Mouse (Mus musculus): ENCODE measurements around the gene Btnl2. TPM values are rescaled to one million over a fixed set of nuclear protein-coding genes. Genes with fewer than 3 reads are reported as not detected.

Gene Btnl2
- polyA plus RNA-seq, 1 experiment from 2014 or later: 0.20 TPM

- H3K4me3 ChIP-seq: no peak overlapping the region
- no peak overlapping the region for H3K27ac ChIP-seq
- no peaks in the 10 kb centered on the region for H3K4me1 ChIP-seq
- H3K27me3 ChIP-seq: peaks cover under 1% of the 10 kb centered on the region
- 78% methylated on average over 1 of the region's 1 CpGs for WGBS
- no peak for ATAC-seq (ENCODE audit: insufficient number of reproducible peaks, low FRiP score, low TSS enrichment, low read depth)
- H3K36me3 ChIP-seq: no peaks in the 10 kb centered on the region
- no peak overlapping the region for H3K4me2 ChIP-seq
- H3K9me3 ChIP-seq: no peaks in the 10 kb centered on the region
- H3K9ac ChIP-seq: no peak overlapping the region
Observed at GRCm38 (mm10) chr17:34354940-34355339, 318 bp downstream of the Btnl2 start.

DNA sequence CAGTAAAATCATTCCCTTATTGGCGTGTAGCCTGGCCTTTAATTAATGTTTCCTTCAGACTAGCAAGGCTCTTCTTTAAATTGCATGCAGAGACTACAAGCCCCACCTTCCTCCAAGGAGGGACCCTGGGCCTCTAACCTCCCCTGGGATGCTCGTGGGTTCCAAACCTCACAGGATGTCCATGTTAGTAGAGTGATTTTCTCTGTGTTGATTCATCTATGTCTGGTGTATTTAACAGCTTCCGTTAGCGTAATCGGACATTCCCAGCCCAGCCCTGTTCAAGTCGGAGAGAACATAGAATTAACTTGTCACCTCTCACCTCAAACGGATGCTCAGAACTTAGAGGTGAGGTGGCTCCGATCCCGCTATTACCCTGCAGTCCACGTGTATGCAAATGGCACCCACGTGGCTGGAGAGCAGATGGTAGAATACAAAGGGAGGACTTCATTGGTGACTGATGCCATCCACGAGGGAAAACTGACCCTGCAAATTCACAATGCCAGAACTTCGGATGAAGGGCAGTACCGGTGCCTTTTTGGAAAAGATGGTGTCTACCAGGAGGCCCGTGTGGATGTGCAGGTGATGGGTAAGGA is 8.4 kb downstream of the Btnl2 start:
- Histone ChIP-seq H3K36me3 (no peaks in the 10 kb centered on the region), H3K9me3 (no peaks in the 10 kb centered on the region), H3K27me3 (no peaks in the 10 kb centered on the region), H3K4me2 (no peak overlapping the region), H3K4me3 (no peak overlapping the region), H3K9ac (no peak overlapping the region), H3K4me1 (no peaks in the 10 kb centered on the region), H3K27ac (no peak overlapping the region)
- ATAC-seq (ENCODE audit: insufficient number of reproducible peaks, low FRiP score, low TSS enrichment, low read depth): no peak
- 80% methylated on average over 15 of the region's 15 CpGs for WGBS

DNA sequence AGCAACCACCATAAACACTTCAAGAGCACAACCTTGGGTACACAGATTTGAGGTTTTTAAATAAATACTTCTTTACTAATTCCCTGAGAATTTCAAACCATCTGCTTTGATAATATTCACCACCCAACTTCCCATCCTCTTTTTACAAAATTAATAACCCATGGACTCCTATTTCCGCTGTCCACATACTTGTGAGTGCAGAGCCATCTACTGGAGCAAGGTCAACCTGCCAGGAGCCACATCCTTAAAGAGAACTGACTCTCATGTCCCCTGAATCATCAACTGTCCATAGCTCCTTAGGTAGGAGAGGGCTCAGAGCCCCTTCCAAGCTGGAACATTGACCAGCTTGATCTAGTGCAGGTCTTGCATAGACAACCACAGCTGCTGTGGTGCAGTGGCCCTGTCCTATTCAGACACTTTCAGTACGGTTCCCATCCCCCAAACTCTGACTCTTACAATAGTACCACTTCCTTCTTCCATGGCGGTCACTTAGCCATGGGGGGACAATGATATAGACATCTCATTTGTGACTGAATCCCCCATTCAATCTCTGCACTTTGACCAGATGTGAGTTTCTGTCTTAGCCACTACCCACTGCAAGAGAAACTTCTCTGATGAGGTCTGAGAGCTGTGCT is 9.2 kb downstream of the Btnl2 start:
- Histone ChIP-seq H3K9me3 (no peaks in the 10 kb centered on the region), H3K9ac (no peak overlapping the region), H3K36me3 (no peaks in the 10 kb centered on the region), H3K4me1 (no peaks in the 10 kb centered on the region), H3K27me3 (no peaks in the 10 kb centered on the region), H3K4me2 (no peak overlapping the region), H3K4me3 (no peak overlapping the region), H3K27ac (no peak overlapping the region)
- ATAC-seq (ENCODE audit: insufficient number of reproducible peaks, low FRiP score, low TSS enrichment, low read depth): no peak
- WGBS: 75% methylated on average over 3 of the region's 3 CpGs

DNA sequence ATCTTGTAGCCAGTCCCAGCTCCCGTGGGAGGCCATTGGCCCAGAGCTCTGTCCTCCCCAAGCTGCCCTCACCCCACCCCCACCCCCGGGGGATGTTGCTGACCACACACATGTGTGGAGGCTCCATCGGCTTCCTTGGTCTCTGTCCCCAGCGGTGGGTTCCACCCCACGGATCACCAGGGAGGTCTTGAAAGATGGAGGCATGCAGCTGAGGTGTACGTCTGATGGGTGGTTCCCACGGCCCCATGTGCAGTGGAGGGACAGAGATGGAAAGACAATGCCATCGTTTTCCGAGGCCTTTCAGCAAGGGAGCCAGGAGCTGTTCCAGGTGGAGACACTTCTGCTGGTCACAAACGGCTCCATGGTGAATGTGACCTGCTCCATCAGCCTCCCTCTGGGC is 10.4 kb downstream of the Btnl2 start:
- Histone ChIP-seq H3K9me3 (no peaks in the 10 kb centered on the region), H3K9ac (no peak overlapping the region), H3K36me3 (no peaks in the 10 kb centered on the region), H3K4me2 (no peak overlapping the region), H3K27ac (no peak overlapping the region), H3K4me1 (no peaks in the 10 kb centered on the region), H3K27me3 (no peaks in the 10 kb centered on the region), H3K4me3 (no peak overlapping the region)
- 75% methylated on average over 10 of the region's 10 CpGs for WGBS
- no peak for ATAC-seq (ENCODE audit: insufficient number of reproducible peaks, low FRiP score, low TSS enrichment, low read depth)

DNA sequence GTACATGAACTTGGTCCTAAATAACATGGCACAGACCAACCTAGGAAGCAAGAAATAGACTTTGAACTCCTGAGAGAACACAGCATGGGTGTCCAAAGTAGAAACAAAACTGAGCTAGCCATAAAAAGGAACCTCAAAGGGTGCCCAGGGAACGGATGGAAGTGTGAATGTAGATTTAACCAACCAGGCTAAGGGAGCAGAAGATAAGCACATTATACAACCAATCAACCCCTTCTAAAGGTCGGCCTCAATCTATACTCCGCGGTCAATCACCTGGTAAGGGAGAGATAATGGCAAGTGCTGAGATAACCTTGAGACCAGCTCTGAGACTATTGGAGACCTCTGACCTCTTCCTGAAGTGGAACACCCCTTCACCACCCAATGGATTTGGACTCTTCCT is 15.9 kb downstream of the Btnl2 start:
- Histone ChIP-seq H3K4me2 (no peak overlapping the region), H3K27me3 (no peaks in the 10 kb centered on the region), H3K9me3 (no peaks in the 10 kb centered on the region), H3K4me1 (no peaks in the 10 kb centered on the region), H3K36me3 (no peaks in the 10 kb centered on the region), H3K9ac (no peak overlapping the region), H3K27ac (no peak overlapping the region), H3K4me3 (no peak overlapping the region)
- WGBS: 78% methylated on average over 4 of the region's 4 CpGs
- ATAC-seq (ENCODE audit: insufficient number of reproducible peaks, low FRiP score, low TSS enrichment, low read depth): no peak

GRCm38 (mm10) chr17:34373055-34373709 is 18.6 kb downstream of the Btnl2 start:
- Histone ChIP-seq H3K9me3 (no peaks in the 10 kb centered on the region), H3K36me3 (no peaks in the 10 kb centered on the region), H3K9ac (no peak overlapping the region), H3K4me1 (no peaks in the 10 kb centered on the region), H3K27me3 (no peaks in the 10 kb centered on the region), H3K4me2 (no peak overlapping the region), H3K27ac (no peak overlapping the region), H3K4me3 (no peak overlapping the region)
- no peak for ATAC-seq (ENCODE audit: insufficient number of reproducible peaks, low FRiP score, low TSS enrichment, low read depth)
- 74% methylated on average over 6 of the region's 6 CpGs for WGBS

DNA sequence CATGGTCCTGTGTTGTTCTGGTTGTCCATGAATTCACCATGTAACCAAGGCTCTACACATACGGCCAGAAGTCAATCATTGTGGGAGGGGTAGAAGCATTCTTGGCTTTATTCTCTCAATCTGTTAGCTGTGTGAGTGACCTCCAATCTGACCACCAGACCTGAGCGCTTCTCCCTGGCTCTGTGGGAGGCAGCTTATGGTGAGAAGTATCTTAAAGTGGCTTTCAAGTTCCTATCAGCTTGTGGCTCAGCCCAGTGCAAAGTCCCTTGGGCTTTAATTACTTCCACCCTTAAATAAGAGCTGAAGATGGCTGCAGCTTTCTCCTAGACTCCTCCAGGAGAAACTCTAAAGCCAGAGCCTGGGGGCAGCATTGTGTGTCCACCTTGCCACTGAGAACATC is 22.2 kb downstream of the Btnl2 start, which contains the start of gene Btnl1:
Gene Btnl1 (plus strand): TSS at position 286 of the 400 bp plus-strand sequence.
- H3K27me3 ChIP-seq: no peaks in the 10 kb centered on the region
- H3K36me3 ChIP-seq: no peaks in the 10 kb centered on the region
- 82% methylated on average over 2 of the region's 2 CpGs for WGBS
- no peak within 1 kb of the TSS for H3K9ac ChIP-seq
- no peaks in the 10 kb centered on the region for H3K9me3 ChIP-seq
- H3K4me3 ChIP-seq: no peak within 1 kb of the TSS
- H3K4me2 ChIP-seq: no peak within 1 kb of the TSS
- no peak within 1 kb of the TSS for H3K27ac ChIP-seq
- ATAC-seq (ENCODE audit: insufficient number of reproducible peaks, low FRiP score, low TSS enrichment, low read depth): no peak
- no peaks in the 10 kb centered on the region for H3K4me1 ChIP-seq

- H3K9ac ChIP-seq: no peak overlapping the region
- H3K9me3 ChIP-seq: no peaks in the 10 kb centered on the region
- no peak overlapping the region for H3K4me3 ChIP-seq
- 60% methylated on average over 6 of the region's 6 CpGs for WGBS
- no peaks in the 10 kb centered on the region for H3K4me1 ChIP-seq
- H3K27me3 ChIP-seq: no peaks in the 10 kb centered on the region
- H3K36me3 ChIP-seq: no peaks in the 10 kb centered on the region
- no peak overlapping the region for H3K27ac ChIP-seq
- no peak overlapping the region for H3K4me2 ChIP-seq
- no peak for ATAC-seq (ENCODE audit: insufficient number of reproducible peaks, low FRiP score, low TSS enrichment, low read depth)
Observed at GRCm38 (mm10) chr17:34377450-34378209, 23.0 kb downstream of the Btnl2 start.

DNA sequence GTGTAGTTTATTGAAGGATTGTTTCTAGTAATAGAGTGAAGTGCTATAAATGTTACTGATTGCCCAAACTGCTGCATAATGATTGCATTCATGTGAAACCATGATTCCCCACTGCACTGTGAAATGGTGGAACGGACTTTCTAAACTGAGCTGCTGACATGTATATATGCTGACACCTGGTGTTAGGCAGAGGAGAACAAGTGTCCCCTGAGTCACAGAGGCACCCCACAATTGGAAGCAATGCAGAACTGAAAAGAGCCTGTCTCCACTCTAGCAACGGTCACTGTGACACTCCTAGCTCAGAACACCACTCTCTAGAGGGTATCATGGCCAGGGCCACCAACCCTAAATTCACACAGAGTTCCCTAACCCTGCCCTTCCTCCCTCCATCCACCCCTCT is 24.1 kb downstream of the Btnl2 start:
- Histone ChIP-seq H3K27me3 (no peaks in the 10 kb centered on the region), H3K27ac (no peak overlapping the region), H3K4me1 (no peaks in the 10 kb centered on the region), H3K36me3 (no peaks in the 10 kb centered on the region), H3K9me3 (no peaks in the 10 kb centered on the region), H3K4me2 (no peak overlapping the region), H3K4me3 (no peak overlapping the region), H3K9ac (no peak overlapping the region)
- WGBS: 78% methylated on average over 2 of the region's 2 CpGs
- ATAC-seq (ENCODE audit: insufficient number of reproducible peaks, low FRiP score, low TSS enrichment, low read depth): no peak

- Histone ChIP-seq H3K36me3 (no peaks in the 10 kb centered on the region), H3K4me2 (no peak overlapping the region), H3K9ac (no peak overlapping the region), H3K4me1 (no peaks in the 10 kb centered on the region), H3K27me3 (no peaks in the 10 kb centered on the region), H3K9me3 (no peaks in the 10 kb centered on the region), H3K27ac (no peak overlapping the region), H3K4me3 (no peak overlapping the region)
- 79% methylated on average over 7 of the region's 7 CpGs for WGBS
- no peak for ATAC-seq (ENCODE audit: insufficient number of reproducible peaks, low FRiP score, low TSS enrichment, low read depth)
Observed at GRCm38 (mm10) chr17:34379451-34379850, 24.8 kb downstream of the Btnl2 start.

- Histone ChIP-seq H3K9me3 (no peaks in the 10 kb centered on the region), H3K27ac (no peak overlapping the region), H3K36me3 (no peaks in the 10 kb centered on the region), H3K9ac (no peak overlapping the region), H3K4me2 (no peak overlapping the region), H3K27me3 (no peaks in the 10 kb centered on the region), H3K4me1 (no peaks in the 10 kb centered on the region), H3K4me3 (no peak overlapping the region)
- 70% methylated on average over 11 of the region's 11 CpGs for WGBS
- ATAC-seq (ENCODE audit: insufficient number of reproducible peaks, low FRiP score, low TSS enrichment, low read depth): no peak
Observed at GRCm38 (mm10) chr17:34381876-34382275, 27.3 kb downstream of the Btnl2 start.

- ATAC-seq (ENCODE audit: insufficient number of reproducible peaks, low FRiP score, low TSS enrichment, low read depth): no peak
- 78% methylated on average over 7 of the region's 7 CpGs for WGBS
- Histone ChIP-seq H3K4me2 (no peak overlapping the region), H3K4me1 (no peaks in the 10 kb centered on the region), H3K36me3 (no peaks in the 10 kb centered on the region), H3K9me3 (no peaks in the 10 kb centered on the region), H3K27me3 (no peaks in the 10 kb centered on the region), H3K4me3 (no peak overlapping the region), H3K9ac (no peak overlapping the region), H3K27ac (no peak overlapping the region)
Observed at GRCm38 (mm10) chr17:34383212-34383611, 28.6 kb downstream of the Btnl2 start.
